Comparison of ENCODE assay signal across 10 mouse cellular contexts in the genomic region with DNA sequence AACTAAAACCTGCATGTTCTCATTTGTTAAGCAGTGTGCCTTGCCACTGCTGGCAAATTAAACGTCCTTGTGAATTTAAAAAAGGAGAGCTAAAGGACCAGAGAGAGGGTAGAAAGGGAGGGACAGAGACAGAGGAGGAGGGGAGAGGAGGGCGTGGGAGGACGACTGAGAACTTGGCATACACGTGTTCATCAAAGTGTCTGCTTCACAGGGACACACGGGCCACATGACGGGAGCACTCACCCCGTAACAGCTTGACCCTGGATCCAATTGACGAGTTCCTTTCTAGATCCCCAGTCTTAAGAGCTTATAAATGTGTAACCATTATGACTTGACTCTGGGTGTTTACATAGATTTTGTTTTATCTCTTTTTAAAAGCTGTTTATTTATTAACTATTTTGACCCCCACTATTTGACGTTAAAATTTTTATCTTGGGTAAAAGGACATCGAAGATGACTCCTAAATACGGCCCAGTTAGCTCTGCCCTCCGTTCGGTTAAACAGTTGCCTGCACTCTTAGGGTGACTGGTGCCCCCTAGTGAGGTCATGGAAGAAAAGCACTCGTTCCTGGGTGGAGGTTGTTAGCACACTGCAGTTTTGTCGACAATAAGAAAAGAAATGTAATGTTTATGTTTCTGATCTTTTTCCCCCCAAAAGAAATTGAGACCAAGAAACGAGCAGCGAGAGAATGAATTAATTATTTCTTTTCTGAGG.
A peak's percentile ranks its signal among the peaks of the same experiment; 100 is the strongest.
DNase-seq lines count a peak whose midpoint lies in the region; ATAC-seq and TF ChIP-seq lines count a peak whose summit lies in the region.
"Had no signal": no experiment of that assay in that cellular context is flagged by ENCODE, and none has a peak within 500 bp of the region (broad histone marks: within the 10 kb centered on the region; RNA-seq: fewer than 3 reads in every experiment).

No protein-coding gene starts in this region.

- 0 out of 2 replicates have a peak overlapping the region, but pooled peaks have one; percentile 45 for H3K27ac ChIP-seq in hindbrain, embryonic 10.5 days
- H3K27ac ChIP-seq in hindbrain, embryonic 13.5 days, result no peak overlapping the region
- no peak overlapping the region for H3K27ac ChIP-seq in forebrain, postnatal 0 days (ENCODE audit: low read depth, low read length)
- H3K27ac ChIP-seq: embryonic facial prominence, embryonic 12.5 days; liver, embryonic 15.5 days had no signal

- no peak for DNase-seq in hindbrain, embryonic 10.5 days (ENCODE audit: low spot score)
- DNase-seq in c-Kit-positive CD71-negative TER-119-negative erythroid progenitor cells, embryonic 14.5 days (ENCODE audit: low read depth), result peak; percentile 28
- peak; percentile 67 for DNase-seq in forebrain, postnatal 0 days
- peak; percentile 60 to 70 for DNase-seq in kidney, postnatal 4 days
- DNase-seq in naive thymus-derived CD4-positive, alpha-beta T cell, adult 2 months (ENCODE audit: low read depth), result peak; percentile 68
- DNase-seq in urinary bladder, adult 2 months (ENCODE audit: low spot score), result no peak

- no peak overlapping the region for H3K9ac ChIP-seq in hindbrain, embryonic 13.5 days
- no peak overlapping the region for H3K9ac ChIP-seq in forebrain, postnatal 0 days
- H3K9ac ChIP-seq: embryonic facial prominence, embryonic 12.5 days; liver, embryonic 15.5 days had no signal

- WGBS in hindbrain, embryonic 10.5 days, result 41% methylated on average over 17 of the region's 17 CpGs
- WGBS in hindbrain, embryonic 13.5 days, result 36% methylated on average over 17 of the region's 17 CpGs
- WGBS in forebrain, postnatal 0 days, result 27% methylated on average over 17 of the region's 17 CpGs

- ATAC-seq in hindbrain, embryonic 13.5 days (ENCODE audit: low FRiP score), result no peak
- peak; percentile 81 for ATAC-seq in forebrain, postnatal 0 days

- H3K9me3 ChIP-seq in hindbrain, embryonic 10.5 days, result no peaks in the 10 kb centered on the region
- no peaks in the 10 kb centered on the region for H3K9me3 ChIP-seq in hindbrain, embryonic 13.5 days
- H3K9me3 ChIP-seq in E14TG2a.4 (ENCODE audit: low read length), result no peaks in the 10 kb centered on the region
- H3K9me3 ChIP-seq in forebrain, postnatal 0 days (ENCODE audit: low read length), result no peaks in the 10 kb centered on the region
- H3K9me3 ChIP-seq: embryonic facial prominence, embryonic 12.5 days; liver, embryonic 15.5 days had no signal

- H3K36me3 ChIP-seq in hindbrain, embryonic 10.5 days, result peaks cover 48% of the 10 kb centered on the region
- peaks cover 18% of the 10 kb centered on the region for H3K36me3 ChIP-seq in hindbrain, embryonic 13.5 days
- peaks cover 66% of the 10 kb centered on the region for H3K36me3 ChIP-seq in E14TG2a.4 (ENCODE audit: insufficient read depth, low read length)
- H3K36me3 ChIP-seq in forebrain, postnatal 0 days (ENCODE audit: insufficient read depth), result no peaks in the 10 kb centered on the region

- H3K4me1 ChIP-seq in hindbrain, embryonic 10.5 days (replicated peaks), result peaks cover under 1% of the 10 kb centered on the region; the same call in 1 of the 2 replicates
- H3K4me1 ChIP-seq in hindbrain, embryonic 13.5 days (replicated peaks), result peaks cover 2% of the 10 kb centered on the region; the same call in 1 of the 2 replicates
- peaks cover 36% of the 10 kb centered on the region for H3K4me1 ChIP-seq in E14TG2a.4 (replicated peaks; ENCODE audit: low read depth, low read length)
- H3K4me1 ChIP-seq in forebrain, postnatal 0 days (ENCODE audit: insufficient read depth), result no peaks in the 10 kb centered on the region
- H3K4me1 ChIP-seq: embryonic facial prominence, embryonic 12.5 days; liver, embryonic 15.5 days had no signal

- H3K27me3 ChIP-seq in hindbrain, embryonic 10.5 days (ENCODE audit: insufficient read depth, poor library complexity, severe bottlenecking), result no peaks in the 10 kb centered on the region
- H3K27me3 ChIP-seq in hindbrain, embryonic 13.5 days, result no peaks in the 10 kb centered on the region
- no peaks in the 10 kb centered on the region for H3K27me3 ChIP-seq in E14TG2a.4 (ENCODE audit: insufficient read depth, low read length)
- no peaks in the 10 kb centered on the region for H3K27me3 ChIP-seq in forebrain, postnatal 0 days (ENCODE audit: insufficient read depth, low read length)
- H3K27me3 ChIP-seq: embryonic facial prominence, embryonic 12.5 days; liver, embryonic 15.5 days had no signal

- no peak overlapping the region for H3K4me2 ChIP-seq in hindbrain, embryonic 13.5 days
- no peak overlapping the region for H3K4me2 ChIP-seq in forebrain, postnatal 0 days (ENCODE audit: low read depth)
- H3K4me2 ChIP-seq: embryonic facial prominence, embryonic 12.5 days; liver, embryonic 15.5 days had no signal

- no peak overlapping the region for H3K4me3 ChIP-seq in hindbrain, embryonic 10.5 days
- H3K4me3 ChIP-seq in hindbrain, embryonic 13.5 days, result no peak overlapping the region
- H3K4me3 ChIP-seq in E14TG2a.4 (replicated peaks; ENCODE audit: low read length), result no peak overlapping the region
- H3K4me3 ChIP-seq in forebrain, postnatal 0 days (ENCODE audit: low read depth, low read length), result no peak overlapping the region
- H3K4me3 ChIP-seq: embryonic facial prominence, embryonic 12.5 days; liver, embryonic 15.5 days had no signal

- peak; percentile 56 for TF ChIP-seq CTCF in E14TG2a.4 (conservative IDR thresholded peaks at IDR 0.05; ENCODE audit: low read length)
- peak; percentile 84 for TF ChIP-seq CTCF in forebrain, postnatal 0 days (IDR thresholded peaks at IDR 0.05; ENCODE audit: low read depth)

Comparison
In these comparisons a context has a peak if more than half of its experiments do, and no peak if none do; other contexts are left out.
1. DNase-seq: peak in c-Kit-positive CD71-negative TER-119-negative erythroid progenitor cells, embryonic 14.5 days (single experiment), forebrain, postnatal 0 days (single experiment), kidney, postnatal 4 days (2 of 2) and naive thymus-derived CD4-positive, alpha-beta T cell, adult 2 months (single experiment); none in hindbrain, embryonic 10.5 days (single experiment) and urinary bladder, adult 2 months (single experiment).